Mouse (Mus musculus): Measurements from ENCODE around the gene Daam1.

- no peak for TF ChIP-seq CTCF (IDR thresholded peaks at IDR 0.05; ENCODE audit: insufficient read depth, low read length)
- no peak for TF ChIP-seq POLR2A (IDR thresholded peaks at IDR 0.05; ENCODE audit: borderline replicate concordance, extremely low read depth, low read depth, low read length)
These were observed 208.0 kb downstream of the Daam1 start for GRCm38 (mm10) chr12:72038866-72039265.
